Mouse (Mus musculus): ENCODE results near the gene Pnpla1. TPM values are rescaled to one million over a fixed set of nuclear protein-coding genes. Genes with fewer than 3 reads are reported as not detected.

Gene Pnpla1
- polyA plus RNA-seq, 1 experiment from 2014 or later: 0.04 TPM

DNA sequence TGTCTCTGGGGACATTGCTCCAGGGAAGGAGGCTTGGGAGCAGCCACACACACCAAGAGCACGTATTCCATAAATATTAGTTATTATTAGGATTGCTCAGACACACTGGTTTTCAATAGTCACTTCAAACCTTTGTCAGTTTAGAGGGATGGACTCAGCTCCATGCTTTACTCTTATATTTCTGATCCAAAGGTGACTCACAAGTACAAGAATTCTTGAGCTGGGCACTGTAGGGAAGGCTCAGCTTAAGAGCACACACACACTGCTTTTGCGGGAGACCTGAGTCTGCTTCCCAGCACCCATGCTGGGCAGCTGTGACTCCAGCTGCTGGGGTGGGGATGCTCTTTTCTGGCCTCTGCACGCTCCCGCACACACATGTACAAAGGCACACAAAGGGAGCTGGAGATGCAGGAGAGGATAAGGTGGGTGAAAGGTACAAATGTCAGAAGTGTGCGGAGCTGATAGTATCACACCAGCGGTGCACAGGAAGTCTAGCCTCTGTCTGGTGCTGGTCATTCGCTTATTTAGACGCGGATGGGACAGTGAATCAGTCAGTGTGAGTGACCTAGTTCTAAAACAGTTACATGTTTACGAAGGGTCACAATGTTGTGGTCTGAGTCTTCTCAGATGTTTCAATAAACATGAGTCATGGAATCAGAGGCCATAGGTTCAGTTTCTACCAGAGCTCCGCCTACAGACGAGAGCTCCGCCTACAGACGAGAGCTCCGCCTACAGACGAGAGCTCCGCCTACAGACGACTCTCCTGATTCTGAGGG is 73.4 kb downstream of the Pnpla1 start:
- Histone ChIP-seq H3K27ac (replicated peaks) (no peak overlapping the region), H3K4me2 (no peak overlapping the region), H3K36me3 (no peaks in the 10 kb centered on the region), H3K9me3 (no peaks in the 10 kb centered on the region), H3K27me3 (no peaks in the 10 kb centered on the region), H3K9ac (no peak overlapping the region), H3K4me3 (no peak overlapping the region), H3K4me1 (replicated peaks) (peaks cover 9% of the 10 kb centered on the region)
- ATAC-seq (ENCODE audit: low FRiP score, low read depth): no peak
- WGBS: 91% methylated on average over 18 of the region's 18 CpGs

DNA sequence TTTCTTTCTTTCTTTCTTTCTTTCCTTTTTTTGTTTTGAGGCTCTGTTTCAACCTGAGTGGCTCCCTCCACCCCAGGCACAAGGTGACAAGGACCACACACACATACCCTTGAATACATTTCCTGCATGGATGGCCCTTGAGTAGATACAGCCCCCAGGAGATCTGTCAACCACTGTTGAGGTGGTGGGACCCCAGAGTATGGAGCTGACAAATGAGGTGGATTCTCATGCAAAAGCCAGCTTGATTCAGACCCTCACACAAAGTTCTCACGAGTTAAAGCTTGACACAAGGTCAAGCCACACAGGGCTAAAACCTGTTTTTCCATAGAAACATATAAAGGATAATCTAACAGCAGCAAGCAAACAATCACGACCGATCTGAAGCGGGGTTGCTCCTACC is 74.1 kb downstream of the Pnpla1 start:
- WGBS: 83% methylated on average over 4 of the region's 4 CpGs
- peaks cover 9% of the 10 kb centered on the region for H3K4me1 ChIP-seq (replicated peaks)
- no peaks in the 10 kb centered on the region for H3K27me3 ChIP-seq
- no peak overlapping the region for H3K4me2 ChIP-seq
- no peaks in the 10 kb centered on the region for H3K9me3 ChIP-seq
- H3K4me3 ChIP-seq: no peak overlapping the region
- no peak overlapping the region for H3K27ac ChIP-seq (replicated peaks)
- ATAC-seq (ENCODE audit: low FRiP score, low read depth): no peak
- no peak overlapping the region for H3K9ac ChIP-seq
- H3K36me3 ChIP-seq: no peaks in the 10 kb centered on the region

DNA sequence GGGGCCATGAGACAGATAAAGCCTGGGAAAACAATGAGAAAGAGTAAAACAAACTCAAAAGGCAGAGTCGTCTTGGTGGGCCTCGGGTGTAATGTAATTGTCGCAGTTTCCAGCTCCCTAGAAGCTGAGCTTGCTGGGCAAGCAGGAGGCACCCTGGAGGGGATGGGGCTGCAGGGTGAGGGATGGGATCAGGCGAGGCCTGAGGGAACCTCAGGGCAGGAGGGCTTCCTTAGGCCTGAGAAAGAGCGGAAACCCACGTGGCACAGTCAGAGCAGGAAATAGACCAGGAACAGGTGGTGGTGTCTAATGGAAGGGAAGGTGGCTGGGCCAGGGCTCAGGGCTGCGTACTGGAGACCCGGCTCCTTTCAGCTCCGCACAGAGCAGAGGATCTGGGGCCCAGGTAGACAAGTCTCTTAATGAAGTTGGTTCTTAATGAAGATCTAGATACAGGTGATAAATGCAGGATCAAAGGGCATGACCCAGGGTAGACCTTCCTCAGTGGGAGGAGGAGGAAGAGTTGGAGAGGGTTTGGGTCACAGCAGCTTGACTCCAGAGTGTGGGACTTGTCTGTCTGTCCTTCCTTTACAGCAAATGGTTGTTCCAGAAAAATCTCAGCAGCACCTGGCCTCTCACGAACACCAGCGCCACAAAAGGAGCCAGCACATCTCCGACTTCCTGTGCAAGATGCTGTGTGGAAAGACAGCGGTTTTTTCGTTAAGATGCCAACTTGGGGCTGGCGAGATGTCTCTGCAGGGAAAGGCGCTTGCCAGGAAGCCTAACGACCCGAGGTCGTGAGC is 76.1 kb downstream of the Pnpla1 start:
- H3K9ac ChIP-seq: no peak overlapping the region
- WGBS: 78% methylated on average over 19 of the region's 19 CpGs
- H3K4me2 ChIP-seq: no peak overlapping the region

DNA sequence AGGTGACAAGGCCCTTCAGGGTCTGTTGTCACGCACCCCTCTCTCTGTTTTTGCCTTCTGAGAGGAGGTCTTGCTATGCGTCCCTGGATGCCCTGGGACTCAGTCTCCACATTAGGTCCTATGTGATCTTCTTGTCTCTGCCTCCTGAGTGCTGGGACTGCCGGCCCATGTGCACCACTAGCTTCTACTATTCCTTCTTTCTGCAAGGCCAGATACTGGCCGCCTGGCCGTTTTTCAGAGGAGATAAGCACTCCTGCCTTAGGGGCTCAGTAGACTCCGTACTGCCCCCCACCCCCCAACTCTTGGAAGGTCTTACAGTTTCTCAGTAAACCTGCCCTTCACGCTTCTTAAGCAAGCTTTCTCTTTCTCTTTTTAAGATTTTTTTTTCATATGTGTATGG is 77.9 kb downstream of the Pnpla1 start:
- Histone ChIP-seq H3K4me3 (no peak overlapping the region), H3K4me1 (replicated peaks) (no peaks in the 10 kb centered on the region), H3K27me3 (no peaks in the 10 kb centered on the region), H3K36me3 (no peaks in the 10 kb centered on the region), H3K4me2 (no peak overlapping the region), H3K9ac (no peak overlapping the region), H3K27ac (replicated peaks) (no peak overlapping the region), H3K9me3 (no peaks in the 10 kb centered on the region)
- ATAC-seq (ENCODE audit: low FRiP score, low read depth): no peak
- WGBS: 89% methylated on average over 7 of the region's 7 CpGs

More for the DNA sequence above, 76.1 kb downstream of the Pnpla1 start:
- Histone ChIP-seq H3K4me1 (replicated peaks) (peaks cover 9% of the 10 kb centered on the region), H3K27ac (replicated peaks) (no peak overlapping the region), H3K27me3 (no peaks in the 10 kb centered on the region), H3K36me3 (no peaks in the 10 kb centered on the region), H3K9me3 (no peaks in the 10 kb centered on the region), H3K4me3 (no peak overlapping the region)
- ATAC-seq (ENCODE audit: low FRiP score, low read depth): no peak

DNA sequence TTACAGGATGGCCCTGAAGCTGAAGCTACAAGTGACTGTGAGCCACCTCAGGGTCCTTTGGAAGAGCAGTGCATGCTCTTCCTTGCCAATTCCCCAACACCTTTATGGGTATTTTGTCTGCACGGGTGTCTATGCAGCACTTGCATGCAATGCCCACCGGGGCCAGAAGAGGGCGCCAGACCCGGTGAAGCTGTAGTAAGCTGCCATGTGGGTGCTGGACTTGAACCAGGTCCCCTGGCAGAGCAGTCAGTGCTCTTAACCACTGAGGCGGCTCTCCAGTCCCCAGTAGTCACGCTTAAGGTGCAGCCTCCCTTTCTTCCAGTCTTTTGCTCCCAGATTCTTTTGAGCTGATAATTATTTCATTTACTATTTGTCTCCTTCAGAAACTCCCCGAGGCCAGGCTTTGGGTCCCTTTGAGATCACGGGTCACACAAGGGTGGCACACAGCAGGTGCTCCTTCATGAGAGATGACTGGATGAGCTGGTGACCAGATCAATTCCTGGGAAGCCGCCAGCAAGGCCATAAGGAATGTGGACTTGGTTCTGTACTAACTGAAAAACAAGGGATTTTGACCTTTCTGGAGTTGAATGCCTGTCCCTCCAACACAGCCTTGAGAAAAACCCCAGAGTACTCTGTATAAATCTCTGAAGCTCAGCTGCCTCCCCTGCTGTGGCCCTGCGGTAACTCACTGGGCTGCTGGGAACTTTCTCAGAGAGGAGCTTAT is 78.6 kb downstream of the Pnpla1 start:
- no peak overlapping the region for H3K9ac ChIP-seq
- no peaks in the 10 kb centered on the region for H3K27me3 ChIP-seq
- H3K4me3 ChIP-seq: no peak overlapping the region
- no peak overlapping the region for H3K27ac ChIP-seq (replicated peaks)
- H3K36me3 ChIP-seq: no peaks in the 10 kb centered on the region
- no peaks in the 10 kb centered on the region for H3K9me3 ChIP-seq
- no peak overlapping the region for H3K4me2 ChIP-seq
- H3K4me1 ChIP-seq (replicated peaks): no peaks in the 10 kb centered on the region
- 85% methylated on average over 10 of the region's 10 CpGs for WGBS
- no peak for ATAC-seq (ENCODE audit: low FRiP score, low read depth)

Other genes starting within 250 kb of the Pnpla1 start
- 86.6 and 88.7 TPM in 2 replicates for gene Srpk1, start 235.7 kb upstream of the Pnpla1 start, polyA plus RNA-seq (2015; fragmentation: Nextera tagmentation; extraction: Ambion mirVana)
- 1.5 and 1.8 TPM in 2 replicates for gene Slc26a8, start 168.2 kb upstream of the Pnpla1 start, polyA plus RNA-seq (2015; fragmentation: Nextera tagmentation; extraction: Ambion mirVana)
- 25.6 and 28.7 TPM in 2 replicates for gene Mapk14, start 167.1 kb upstream of the Pnpla1 start, polyA plus RNA-seq (2015; fragmentation: Nextera tagmentation; extraction: Ambion mirVana)
- 3.0 and 3.2 TPM in 2 replicates for gene AC170998.1, start 132.3 kb upstream of the Pnpla1 start, polyA plus RNA-seq (2015; fragmentation: Nextera tagmentation; extraction: Ambion mirVana)
- gene Mapk13, start 89.1 kb upstream of the Pnpla1 start, polyA plus RNA-seq (2015; fragmentation: Nextera tagmentation; extraction: Ambion mirVana): 0.97 and 1.7 TPM in 2 replicates
- 8.1 and 9.6 TPM in 2 replicates for gene Brpf3, start 57.3 kb upstream of the Pnpla1 start, polyA plus RNA-seq (2015; fragmentation: Nextera tagmentation; extraction: Ambion mirVana)
- 1.3 and 1.9 TPM in 2 replicates for gene 4930539E08Rik, start 56.9 kb downstream of the Pnpla1 start, polyA plus RNA-seq (2015; fragmentation: Nextera tagmentation; extraction: Ambion mirVana)
- gene Pxt1, start 85.4 kb downstream of the Pnpla1 start, polyA plus RNA-seq (2015; fragmentation: Nextera tagmentation; extraction: Ambion mirVana): not detected in 2 replicates
- 84.7 and 85.0 TPM in 2 replicates for gene Kctd20, start 93.5 kb downstream of the Pnpla1 start, polyA plus RNA-seq (2015; fragmentation: Nextera tagmentation; extraction: Ambion mirVana)
- gene Stk38, start 149.6 kb downstream of the Pnpla1 start, polyA plus RNA-seq (2015; fragmentation: Nextera tagmentation; extraction: Ambion mirVana): 83.0 and 88.0 TPM in 2 replicates
- gene Srsf3, start 174.2 kb downstream of the Pnpla1 start, polyA plus RNA-seq (2015; fragmentation: Nextera tagmentation; extraction: Ambion mirVana): 411 and 428 TPM in 2 replicates
- 109 and 115 TPM in 2 replicates for gene Cdkn1a, start 232.6 kb downstream of the Pnpla1 start, polyA plus RNA-seq (2015; fragmentation: Nextera tagmentation; extraction: Ambion mirVana)